Mouse (Mus musculus): ENCODE measurements around the gene Zfp316. TPM values are rescaled to one million over a fixed set of nuclear protein-coding genes. Genes with fewer than 3 reads are reported as not detected.

Zfp316 gene
- polyA plus RNA-seq, 1 experiment, result 10.1 TPM

DNA sequence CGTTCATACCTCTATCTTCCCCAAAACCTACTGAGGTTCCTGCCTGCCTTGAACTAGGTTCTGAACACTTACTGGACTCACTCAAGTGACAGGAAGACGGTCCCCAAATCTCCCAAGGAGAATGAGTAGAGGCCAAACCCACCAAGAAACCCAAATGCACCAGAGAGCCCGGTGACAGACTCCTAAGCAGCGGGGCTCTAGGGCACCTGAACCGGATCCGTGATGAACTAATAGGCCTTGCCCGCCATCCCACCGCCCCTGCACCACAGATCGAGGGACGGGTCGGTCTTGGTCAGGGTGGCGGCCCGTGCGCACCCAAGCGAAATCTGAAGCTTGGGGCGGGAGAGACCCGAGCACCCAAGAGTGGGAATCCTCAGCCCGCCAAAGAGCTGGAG is 17.0 kb downstream of the Zfp316 start:
- WGBS, result 49% methylated on average over 18 of the region's 18 CpGs
- no peaks in the 10 kb centered on the region; the same call in 1 of the 2 replicates for H3K4me1 ChIP-seq (ENCODE audit: control insufficient read depth, insufficient read depth, low read length)
- no peak for DNase-seq
- TF ChIP-seq POLR2A (IDR thresholded peaks at IDR 0.05; ENCODE audit: borderline replicate concordance, extremely low read depth, low read depth, low read length), result no peak
- no peak for TF ChIP-seq CTCF (IDR thresholded peaks at IDR 0.05; ENCODE audit: insufficient read depth, low read length)
- H3K4me3 ChIP-seq (replicated peaks; ENCODE audit: extremely low read depth, low read depth, low read length), result no peak overlapping the region

GRCm38 (mm10) chr5:143252039-143252438 is 17.8 kb downstream of the Zfp316 start:
- 66% methylated on average over 6 of the region's 6 CpGs for WGBS
- TF ChIP-seq POLR2A (IDR thresholded peaks at IDR 0.05; ENCODE audit: borderline replicate concordance, extremely low read depth, low read depth, low read length) (no peak), CTCF (IDR thresholded peaks at IDR 0.05; ENCODE audit: insufficient read depth, low read length) (no peak)
- Histone ChIP-seq H3K4me1 (ENCODE audit: control insufficient read depth, insufficient read depth, low read length) (no peaks in the 10 kb centered on the region; the same call in 1 of the 2 replicates), H3K4me3 (replicated peaks; ENCODE audit: extremely low read depth, low read depth, low read length) (no peak overlapping the region)
- no peak for DNase-seq

DNA sequence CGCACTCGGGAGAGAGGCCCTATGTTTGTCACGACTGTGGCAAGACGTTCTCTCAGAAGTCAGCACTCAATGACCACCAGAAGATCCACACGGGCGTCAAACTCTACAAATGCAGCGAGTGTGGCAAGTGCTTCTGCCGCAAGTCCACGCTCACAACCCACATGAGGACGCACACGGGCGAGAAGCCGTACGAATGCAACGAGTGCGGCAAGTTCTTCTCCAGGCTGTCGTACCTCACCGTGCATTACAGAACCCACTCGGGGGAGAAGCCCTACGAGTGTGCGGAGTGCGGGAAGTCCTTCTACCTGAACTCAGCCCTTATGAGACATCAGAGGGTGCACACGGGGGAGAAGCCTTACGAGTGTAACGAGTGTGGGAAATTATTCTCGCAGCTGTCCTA is 24.9 kb downstream of the Zfp316 start:
- Histone ChIP-seq H3K4me1 (ENCODE audit: control insufficient read depth, insufficient read depth, low read length) (no peaks in the 10 kb centered on the region), H3K4me3 (replicated peaks; ENCODE audit: extremely low read depth, low read depth, low read length) (no peak overlapping the region)
- WGBS, result 97% methylated on average over 26 of the region's 26 CpGs
- no peak for TF ChIP-seq POLR2A (IDR thresholded peaks at IDR 0.05; ENCODE audit: borderline replicate concordance, extremely low read depth, low read depth, low read length)
- no peak for TF ChIP-seq CTCF (IDR thresholded peaks at IDR 0.05; ENCODE audit: insufficient read depth, low read length)
- no peak for DNase-seq

DNA sequence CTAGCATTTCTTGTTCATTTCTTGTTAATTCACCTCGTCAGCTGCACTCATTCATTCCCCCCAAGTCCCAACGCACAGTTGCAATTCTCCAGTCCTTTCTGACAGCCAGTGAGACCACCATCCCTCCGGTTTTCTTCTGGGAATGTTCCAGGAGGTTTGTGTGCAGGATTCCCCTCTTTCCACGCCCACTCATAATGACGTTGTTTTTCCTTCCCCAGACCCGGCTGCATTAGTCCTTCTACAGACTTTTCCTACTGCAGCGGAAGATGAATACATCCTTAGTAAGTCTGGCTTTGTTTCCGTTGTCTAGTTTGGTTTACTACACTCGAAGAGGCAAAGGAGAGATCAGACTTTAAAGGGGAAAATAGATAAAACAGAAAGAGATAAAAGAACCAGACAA is 33.8 kb downstream of the Zfp316 start:
- H3K4me1 ChIP-seq (ENCODE audit: control insufficient read depth, insufficient read depth, low read length), result peaks cover 6% of the 10 kb centered on the region; the same call in 1 of the 2 replicates
- H3K4me3 ChIP-seq (replicated peaks; ENCODE audit: extremely low read depth, low read depth, low read length), result peak overlapping the region; percentile 4
- no peak for DNase-seq
- TF ChIP-seq POLR2A (IDR thresholded peaks at IDR 0.05; ENCODE audit: borderline replicate concordance, extremely low read depth, low read depth, low read length) (no peak), CTCF (IDR thresholded peaks at IDR 0.05; ENCODE audit: insufficient read depth, low read length) (no peak)
- WGBS, result 25% methylated on average over 9 of the region's 9 CpGs

GRCm38 (mm10) chr5:143235028-143235693 is 34.7 kb downstream of the Zfp316 start, which contains the start of gene Zfp12:
Gene Zfp12 (plus strand): TSS chr5:143235163.
- under 1% methylated on average over 58 of the region's 58 CpGs for WGBS
- peak within 1 kb of the TSS; percentile 68 for H3K4me3 ChIP-seq (replicated peaks; ENCODE audit: extremely low read depth, low read depth, low read length)
- H3K4me1 ChIP-seq (ENCODE audit: control insufficient read depth, insufficient read depth, low read length), result peaks cover 6% of the 10 kb centered on the region; the same call in 1 of the 2 replicates
- TF ChIP-seq CTCF (IDR thresholded peaks at IDR 0.05; ENCODE audit: insufficient read depth, low read length) (peak; percentile 42; the same call in 1 of the 2 replicates), POLR2A (IDR thresholded peaks at IDR 0.05; ENCODE audit: borderline replicate concordance, extremely low read depth, low read depth, low read length) (peak; percentile 88)
- peak; percentile 90 for DNase-seq

DNA sequence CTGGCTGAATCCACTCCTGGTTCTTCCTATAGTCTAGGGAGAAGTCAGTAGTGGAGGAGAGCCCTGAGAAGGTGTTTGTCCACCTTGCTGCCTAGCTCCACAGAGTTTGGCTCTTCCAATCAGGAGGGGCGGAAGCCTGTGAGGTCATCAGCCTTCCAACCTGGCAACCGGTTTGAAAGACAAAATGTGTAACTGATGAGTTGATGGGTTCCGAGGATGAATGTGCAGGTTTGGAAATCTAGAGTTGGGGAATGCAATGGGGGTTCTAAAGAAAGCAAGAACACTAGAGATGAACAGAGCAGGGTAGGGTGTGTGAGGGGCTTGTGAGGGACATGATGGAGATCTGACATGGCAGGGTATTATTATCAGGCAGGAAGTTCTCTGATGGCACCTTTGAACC is 43.0 kb downstream of the Zfp316 start, which contains the start of gene Spdye4a:
TSS of gene Spdye4a (minus strand) at position 101 of the 400 bp plus-strand sequence.
- Histone ChIP-seq H3K4me3 (replicated peaks; ENCODE audit: extremely low read depth, low read depth, low read length) (no peak within 1 kb of the TSS), H3K4me1 (ENCODE audit: control insufficient read depth, insufficient read depth, low read length) (no peaks in the 10 kb centered on the region)
- no peak for TF ChIP-seq CTCF (IDR thresholded peaks at IDR 0.05; ENCODE audit: insufficient read depth, low read length)
- no peak for TF ChIP-seq POLR2A (IDR thresholded peaks at IDR 0.05; ENCODE audit: borderline replicate concordance, extremely low read depth, low read depth, low read length)
- no peak for DNase-seq
- 89% methylated on average over 3 of the region's 3 CpGs for WGBS

- Histone ChIP-seq H3K4me1 (ENCODE audit: control insufficient read depth, insufficient read depth, low read length) (no peaks in the 10 kb centered on the region), H3K4me3 (replicated peaks; ENCODE audit: extremely low read depth, low read depth, low read length) (no peak overlapping the region)
- TF ChIP-seq POLR2A (IDR thresholded peaks at IDR 0.05; ENCODE audit: borderline replicate concordance, extremely low read depth, low read depth, low read length) (no peak), CTCF (IDR thresholded peaks at IDR 0.05; ENCODE audit: insufficient read depth, low read length) (no peak)
- 59% methylated on average over 1 of the region's 1 CpGs for WGBS
- DNase-seq, result no peak
These were observed 47.5 kb downstream of the Zfp316 start for GRCm38 (mm10) chr5:143222287-143222686.

DNA sequence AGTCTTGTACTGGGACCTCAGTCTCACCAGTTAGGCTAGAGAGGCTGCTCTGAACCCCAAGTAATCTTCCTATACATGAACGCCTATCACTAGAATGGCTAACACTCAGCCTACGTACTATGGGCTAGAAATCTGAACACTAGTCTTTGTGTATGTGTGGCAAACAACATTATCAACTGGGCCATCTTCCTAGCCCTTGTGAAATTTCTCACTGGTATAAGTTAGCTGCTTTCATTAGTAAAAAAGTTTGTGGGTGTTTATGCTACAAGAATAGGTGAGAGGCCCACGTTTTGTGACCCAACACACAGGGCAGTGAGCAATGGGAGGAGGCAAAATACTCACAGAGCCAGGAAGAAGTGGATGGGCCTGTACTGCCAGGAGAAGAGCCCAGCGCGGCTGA is 48.8 kb downstream of the Zfp316 start:
- 75% methylated on average over 5 of the region's 5 CpGs for WGBS
- Histone ChIP-seq H3K4me3 (replicated peaks; ENCODE audit: extremely low read depth, low read depth, low read length) (no peak overlapping the region), H3K4me1 (ENCODE audit: control insufficient read depth, insufficient read depth, low read length) (no peaks in the 10 kb centered on the region)
- TF ChIP-seq POLR2A (IDR thresholded peaks at IDR 0.05; ENCODE audit: borderline replicate concordance, extremely low read depth, low read depth, low read length), result no peak
- TF ChIP-seq CTCF (IDR thresholded peaks at IDR 0.05; ENCODE audit: insufficient read depth, low read length), result no peak
- no peak for DNase-seq

- Histone ChIP-seq H3K4me3 (replicated peaks; ENCODE audit: extremely low read depth, low read depth, low read length) (no peak overlapping the region), H3K4me1 (ENCODE audit: control insufficient read depth, insufficient read depth, low read length) (no peaks in the 10 kb centered on the region)
- DNase-seq, result no peak
- TF ChIP-seq POLR2A (IDR thresholded peaks at IDR 0.05; ENCODE audit: borderline replicate concordance, extremely low read depth, low read depth, low read length) (no peak), CTCF (IDR thresholded peaks at IDR 0.05; ENCODE audit: insufficient read depth, low read length) (no peak)
- 79% methylated on average over 2 of the region's 2 CpGs for WGBS
These were observed 56.0 kb downstream of the Zfp316 start for GRCm38 (mm10) chr5:143213832-143214231.

DNA sequence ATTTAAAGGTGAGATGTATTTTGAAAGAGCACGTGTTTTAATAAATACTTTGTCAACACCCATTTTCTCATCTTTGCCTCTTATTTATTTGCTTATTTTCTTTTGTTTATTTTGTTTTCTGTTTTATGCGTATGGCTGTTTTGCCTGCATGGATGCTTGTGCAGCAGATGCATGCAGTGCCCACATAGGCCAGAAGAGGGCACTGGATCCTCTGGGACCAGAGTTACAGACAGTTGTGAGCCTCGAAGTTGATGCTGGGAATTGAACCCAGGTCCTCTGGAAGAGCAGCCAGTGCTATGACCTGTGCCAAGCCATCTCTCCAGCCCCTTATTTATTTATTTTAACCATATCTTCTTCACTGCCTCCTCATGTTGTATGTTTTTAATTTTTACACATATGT is 64.8 kb downstream of the Zfp316 start:
- no peaks in the 10 kb centered on the region for H3K4me1 ChIP-seq (ENCODE audit: control insufficient read depth, insufficient read depth, low read length)
- 63% methylated on average over 3 of the region's 3 CpGs for WGBS
- H3K4me3 ChIP-seq (replicated peaks; ENCODE audit: extremely low read depth, low read depth, low read length), result no peak overlapping the region
- TF ChIP-seq POLR2A (IDR thresholded peaks at IDR 0.05; ENCODE audit: borderline replicate concordance, extremely low read depth, low read depth, low read length) (no peak), CTCF (IDR thresholded peaks at IDR 0.05; ENCODE audit: insufficient read depth, low read length) (peak; percentile 24; the same call in 1 of the 2 replicates)
- DNase-seq, result no peak

Other genes with a start within 250 kb of the Zfp316 start
- 27.7 and 29.8 TPM in 2 replicates for gene Rnf216, start 157.0 kb downstream of the Zfp316 start, polyA plus RNA-seq (2012; rRNA removed)
- not detected in 2 replicates for gene Olfr718-ps1, start 122.4 kb downstream of the Zfp316 start, polyA plus RNA-seq (2012; rRNA removed)
- 3.2 and 4.8 TPM in 2 replicates for gene Rbak, start 89.2 kb downstream of the Zfp316 start, polyA plus RNA-seq (2012; rRNA removed)
- gene Spdye4b, start 89.0 kb downstream of the Zfp316 start, polyA plus RNA-seq (2012; rRNA removed), result not detected in 2 replicates
- not detected in 2 replicates for gene Spdye4a, start 43.1 kb downstream of the Zfp316 start, polyA plus RNA-seq (2012; rRNA removed)
- 12.0 and 12.2 TPM in 2 replicates for gene Zfp12, start 34.9 kb downstream of the Zfp316 start, polyA plus RNA-seq (2012; rRNA removed)
- gene Zfp853, start 23.6 kb upstream of the Zfp316 start, polyA plus RNA-seq (2012; rRNA removed), result 1.4 and 1.5 TPM in 2 replicates
- 21.8 and 25.1 TPM in 2 replicates for gene E130309D02Rik, start 45.3 kb upstream of the Zfp316 start, polyA plus RNA-seq (2012; rRNA removed)
- gene Zdhhc4, start 59.2 kb upstream of the Zfp316 start, polyA plus RNA-seq (2012; rRNA removed), result 76.0 and 98.1 TPM in 2 replicates
- gene Grid2ip, start 87.3 kb upstream of the Zfp316 start, polyA plus RNA-seq (2012; rRNA removed), result 0.02 and 0.09 TPM in 2 replicates
- gene Kdelr2, start 133.8 kb upstream of the Zfp316 start, polyA plus RNA-seq (2012; rRNA removed), result 131 TPM in 2 replicates
- 16.5 and 18.1 TPM in 2 replicates for gene Daglb, start 194.6 kb upstream of the Zfp316 start, polyA plus RNA-seq (2012; rRNA removed)

Data from lung, adult 2 months (tissue).